Mouse (Mus musculus): ENCODE results near the gene Sec24d.

Sec24d gene

DNA sequence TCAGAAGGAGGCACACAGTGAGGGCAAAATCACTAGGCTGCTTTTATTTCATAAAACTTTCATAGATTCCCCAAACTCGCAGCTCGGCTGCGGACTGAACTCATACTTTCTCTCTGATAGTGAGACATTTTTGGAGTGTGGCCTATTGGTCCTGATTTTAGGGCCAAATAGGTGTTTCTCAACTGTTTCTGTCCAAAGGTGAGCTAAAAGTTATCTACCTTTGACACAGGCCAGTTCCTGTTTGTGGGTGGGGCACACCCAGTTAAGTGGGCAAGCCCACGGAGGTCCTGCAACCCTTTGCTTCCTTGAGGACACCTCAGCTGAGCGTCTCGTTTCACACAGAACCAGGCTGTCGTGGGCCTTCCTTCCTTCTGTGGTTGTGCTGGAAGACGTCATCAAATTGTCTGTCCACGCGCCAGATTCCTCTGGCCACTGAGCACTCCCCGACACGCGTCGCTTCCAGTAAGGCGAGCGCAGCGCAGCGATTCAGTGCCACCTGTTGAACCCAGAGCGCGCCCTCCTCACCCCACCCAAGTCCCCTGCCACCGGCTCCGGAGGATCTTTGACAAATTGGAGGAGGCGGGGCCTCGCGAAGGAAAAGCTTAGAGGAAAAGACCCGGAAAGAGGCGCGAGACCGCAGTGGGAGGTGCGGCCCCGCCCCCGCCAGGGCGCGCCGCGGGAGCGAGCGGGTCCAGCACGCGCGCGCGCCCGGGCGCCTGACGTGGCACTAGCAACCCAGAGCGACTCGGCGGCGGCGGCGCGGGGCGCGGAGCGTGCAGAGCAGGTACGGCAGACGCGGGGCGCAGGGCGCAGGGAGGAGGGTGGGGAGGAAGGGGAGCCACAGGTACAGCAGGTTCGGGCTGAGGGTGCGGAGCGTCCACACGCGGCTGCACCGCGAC, at the start of gene Sec24d:
TSS of gene Sec24d (plus strand) at position 703 of the 899 bp plus-strand sequence.
- peak; percentile 92 for DNase-seq

DNA sequence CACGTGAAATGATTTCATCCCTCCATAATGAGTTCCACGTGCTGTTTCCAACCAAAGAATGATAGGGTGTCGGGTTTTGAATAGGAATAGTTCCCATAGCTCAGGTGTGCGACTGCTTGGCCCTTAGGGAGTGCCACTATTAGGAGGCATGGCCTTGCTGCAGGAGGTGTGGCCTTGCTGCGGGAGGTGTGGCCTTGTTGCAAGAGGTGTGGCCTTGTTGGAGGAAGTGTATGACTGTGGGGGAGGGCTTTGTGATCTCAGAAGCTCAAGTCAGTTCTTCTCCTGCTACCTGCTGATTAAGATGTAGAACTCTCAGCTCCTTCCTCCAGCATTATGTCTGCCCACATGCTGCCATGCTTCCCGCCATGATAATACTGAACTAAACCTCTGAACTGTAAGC, 48.6 kb upstream of the Sec24d start:
- DNase-seq = no peak

GRCm38 (mm10) chr3:123227276-123227675, 40.0 kb upstream of the Sec24d start:
- DNase-seq = no peak

GRCm38 (mm10) chr3:123231639-123232038, 35.6 kb upstream of the Sec24d start:
- no peak for DNase-seq

GRCm38 (mm10) chr3:123234191-123234836, 32.9 kb upstream of the Sec24d start:
- DNase-seq = peak; percentile 58

DNA sequence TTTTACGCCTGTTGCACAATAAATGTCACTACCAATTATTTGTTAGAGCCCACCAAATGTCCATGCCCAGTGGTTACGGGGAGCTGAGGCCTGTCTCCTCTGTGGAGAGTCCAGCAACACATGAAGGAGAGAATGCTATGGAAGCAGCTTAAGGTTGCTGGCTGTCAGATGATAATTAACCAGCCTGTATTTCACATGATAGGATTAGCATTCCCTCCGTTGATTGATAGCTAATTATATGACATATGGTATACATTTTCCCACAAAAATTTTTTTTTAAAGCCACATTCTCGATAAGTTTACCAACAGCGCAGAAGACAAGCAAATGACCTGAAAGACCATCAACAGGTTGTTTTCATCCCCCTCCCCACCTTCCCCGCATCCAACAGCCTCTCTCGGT, 31.8 kb upstream of the Sec24d start:
- DNase-seq = no peak

GRCm38 (mm10) chr3:123235921-123236320, 31.3 kb upstream of the Sec24d start, which contains the start of gene Synpo2:
Gene Synpo2 (minus strand): TSS chr3:123236149.
- DNase-seq = peak; percentile 69

DNA sequence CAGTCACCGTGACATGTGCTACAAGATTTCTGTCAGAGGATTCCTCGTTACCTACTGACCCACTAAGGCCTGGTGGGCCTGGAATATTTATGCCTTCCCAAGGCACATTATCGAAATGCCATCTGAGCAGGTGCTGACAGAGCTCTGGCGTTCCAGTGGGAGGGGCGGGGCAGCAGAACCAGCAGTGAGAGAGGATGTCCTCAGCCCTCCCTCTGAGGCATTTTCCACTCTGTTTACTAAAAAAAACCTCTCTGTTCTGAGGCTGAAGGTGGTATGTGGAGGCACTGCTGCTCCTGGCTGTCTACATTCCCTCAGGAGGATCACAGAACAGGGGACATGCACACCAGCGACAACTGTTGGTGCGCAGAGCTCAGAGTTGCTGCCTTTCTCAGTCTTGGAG, 30.2 kb upstream of the Sec24d start:
- no peak for DNase-seq

DNA sequence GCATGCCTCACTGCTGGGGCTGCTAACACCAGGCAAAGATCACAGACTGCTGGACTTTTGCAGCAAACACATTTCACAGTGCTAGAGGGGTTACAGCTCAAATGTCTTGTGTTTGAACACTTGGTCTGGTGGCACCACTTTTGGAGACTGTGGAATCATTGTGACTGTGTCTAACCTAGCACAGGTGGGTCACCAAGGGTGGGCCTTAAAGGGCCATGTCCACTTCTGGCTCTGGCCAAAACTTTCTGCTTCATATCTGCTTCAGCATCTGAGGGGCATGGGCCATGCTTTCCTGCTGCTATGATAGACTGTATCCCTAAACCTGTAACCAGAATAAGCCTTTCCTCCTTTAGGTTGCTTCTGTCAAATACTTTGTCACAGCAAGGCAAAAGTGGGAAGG, 29.8 kb upstream of the Sec24d start:
- DNase-seq = no peak

- peak; percentile 6 for DNase-seq
These were observed 22.9 kb upstream of the Sec24d start for GRCm38 (mm10) chr3:123244376-123244775.

DNA sequence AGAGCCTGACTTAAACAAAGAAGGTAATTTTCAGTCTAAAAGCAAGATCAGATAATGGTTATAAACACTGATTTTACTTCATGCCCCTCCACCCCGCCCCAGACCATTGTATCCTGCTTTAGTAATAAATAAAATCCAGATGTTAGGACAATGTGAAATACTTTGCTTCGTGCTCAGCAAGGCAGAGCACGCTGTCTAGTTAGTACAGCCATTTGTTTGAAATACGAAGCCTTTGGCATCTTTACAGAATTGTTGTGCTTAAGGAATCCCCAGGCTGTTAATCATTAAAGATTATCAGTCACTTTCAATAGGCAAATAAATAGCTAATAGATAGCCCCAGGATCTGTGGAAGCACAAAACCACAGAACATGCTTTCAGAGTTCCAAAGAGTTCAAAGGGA, 21.6 kb upstream of the Sec24d start:
- DNase-seq = no peak

GRCm38 (mm10) chr3:123256181-123257101, 10.8 kb upstream of the Sec24d start:
- no peak for DNase-seq

GRCm38 (mm10) chr3:123258709-123259108, 8.5 kb upstream of the Sec24d start:
- no peak for DNase-seq

- peak; percentile 24 for DNase-seq
These were observed 2.5 kb upstream of the Sec24d start for GRCm38 (mm10) chr3:123264706-123265105.

DNA sequence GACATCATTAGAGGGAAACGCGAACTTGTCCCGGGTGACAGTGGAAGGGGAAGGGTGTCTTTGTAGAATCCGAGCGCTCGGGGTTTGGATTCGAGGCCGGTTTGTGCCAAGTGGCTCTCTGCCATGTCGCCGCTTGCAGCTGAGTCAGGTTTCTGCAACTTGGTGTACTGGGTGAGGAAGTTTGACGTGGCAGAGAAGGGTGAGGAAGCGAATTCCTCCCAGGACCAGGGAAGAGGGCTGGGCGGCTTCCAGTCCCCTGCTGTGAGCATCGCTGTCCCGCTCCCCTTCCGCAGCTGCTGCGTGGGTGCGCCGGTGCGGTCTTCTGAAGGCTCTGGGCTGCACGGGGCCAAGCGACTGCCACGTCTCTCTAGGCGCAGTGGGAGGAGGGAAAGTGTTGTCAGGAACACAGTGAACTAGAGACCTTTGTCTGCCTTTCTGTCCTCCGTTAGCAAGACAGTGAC, 516 bp downstream of the Sec24d start:
- peak; percentile 72 for DNase-seq

GRCm38 (mm10) chr3:123282866-123283615, 15.8 kb downstream of the Sec24d start:
- DNase-seq = no peak

- DNase-seq = no peak
These were observed 17.0 kb downstream of the Sec24d start for GRCm38 (mm10) chr3:123284284-123284683.

GRCm38 (mm10) chr3:123285649-123286048, 18.4 kb downstream of the Sec24d start:
- no peak for DNase-seq

- DNase-seq = peak; percentile 27
These were observed 21.8 kb downstream of the Sec24d start for GRCm38 (mm10) chr3:123288856-123289570.

DNA sequence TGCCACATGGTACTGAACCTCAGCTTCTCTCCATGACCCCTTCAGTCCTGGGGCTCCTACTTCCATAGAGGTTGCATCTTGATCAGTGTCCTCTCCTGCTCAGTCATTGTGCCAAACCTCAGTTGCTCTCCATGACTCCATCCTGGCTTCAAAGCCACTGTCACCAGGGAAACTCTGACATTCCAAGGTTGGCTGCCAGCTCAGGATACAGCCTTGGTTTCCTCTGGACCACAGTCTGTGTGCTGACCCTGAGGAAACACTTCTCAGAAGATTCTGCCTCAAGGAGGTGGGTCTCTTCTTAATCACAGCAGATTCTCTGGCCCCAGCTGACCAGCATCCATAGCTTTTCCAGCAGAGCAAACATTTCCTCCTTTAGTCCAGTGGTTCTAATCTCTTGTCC, 24.4 kb downstream of the Sec24d start:
- no peak for DNase-seq

DNA sequence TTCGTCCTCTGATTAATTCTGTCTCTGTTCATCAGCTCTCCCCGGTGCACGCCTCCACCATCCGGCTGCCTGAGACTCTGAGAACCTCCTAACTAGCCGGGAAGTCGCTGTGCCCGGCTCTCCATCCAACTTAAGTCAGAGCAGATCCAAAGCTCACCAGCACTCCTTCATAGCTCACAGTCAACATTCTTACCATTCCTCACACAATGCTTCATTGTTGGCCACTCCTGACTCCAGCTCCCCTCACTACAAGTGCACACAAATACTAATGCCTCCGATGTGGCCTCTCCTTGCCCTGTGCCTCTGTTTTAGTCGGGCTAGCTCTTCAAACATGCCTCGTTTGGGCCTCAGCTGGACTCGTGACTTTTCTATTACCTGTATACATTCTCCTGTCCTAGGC, 29.4 kb downstream of the Sec24d start:
- no peak for DNase-seq
